Mouse (Mus musculus) neural tube, embryonic 11.5 days (tissue): ENCODE measurements at regions not wholly inside any gene's neighbourhood (a gene's known extent, or its start where the extent isn't known, plus 50 kb on each side); places are given as distances from the start of the nearest gene placed in this dataset.
A peak's percentile ranks its signal among the peaks of the same experiment; 100 is the strongest.

Source experiments
- ATAC-seq: fragments of 200-750 bp; cut with Nextera tagmentation; 2 replicates; pipeline ENCODE4 v1.8.0; 2017; ENCODE audit warnings: moderate number of reproducible peaks, mild to moderate bottlenecking, moderate TSS enrichment, moderate library complexity; ENCODE audit not compliant: insufficient read depth, low FRiP score, low TSS enrichment
- DNase-seq: peaks from one replicate; pipeline ENCODE4 v3.0.0-alpha.2; 2015; ENCODE audit warnings: low spot score
- H3K27ac ChIP-seq: fragments of 300-500 bp; sonication (generic); 2 replicates; pipeline ENCODE4 v1.5.1; 2014; ENCODE audit warnings: low read depth, mild to moderate bottlenecking, low read length
- H3K27me3 ChIP-seq: fragments of 300-500 bp; sonication (generic); 2 replicates; pipeline ENCODE4 v1.6.1; 2014; ENCODE audit warnings: mild to moderate bottlenecking, low read length, mixed read lengths; ENCODE audit not compliant: control insufficient read depth, insufficient read depth
- H3K36me3 ChIP-seq: fragments of 300-500 bp; sonication (generic); 2 replicates; pipeline ENCODE4 v1.6.1; 2014; ENCODE audit warnings: mild to moderate bottlenecking, low read length, moderate library complexity, mixed read lengths; ENCODE audit not compliant: control insufficient read depth, insufficient read depth
- H3K4me1 ChIP-seq: fragments of 300-500 bp; sonication (generic); 2 replicates; pipeline ENCODE4 v1.6.1; 2014; ENCODE audit warnings: low read length, mixed read lengths; ENCODE audit not compliant: control insufficient read depth, insufficient read depth
- H3K4me2 ChIP-seq: fragments of 300-500 bp; sonication (generic); 2 replicates; pipeline ENCODE4 v1.6.1; 2014; ENCODE audit warnings: low read depth, mild to moderate bottlenecking, moderate library complexity
- H3K4me3 ChIP-seq: fragments of 300-500 bp; sonication (generic); 2 replicates; pipeline ENCODE4 v1.5.1; 2014; ENCODE audit warnings: low read depth, low read length
- H3K9ac ChIP-seq: fragments of 300-500 bp; sonication (generic); 2 replicates; pipeline ENCODE4 v1.6.1; 2014; ENCODE audit warnings: mild to moderate bottlenecking, low read length
- H3K9me3 ChIP-seq: fragments of 300-500 bp; sonication (generic); 2 replicates; pipeline ENCODE4 v1.6.1; 2016; ENCODE audit warnings: low read length; ENCODE audit not compliant: control insufficient read depth
- WGBS: fragments of 180-500 bp; shearing (Covaris S2); extraction: QIAGEN DNeasy Blood & Tissue Kit; methylation state at CpG from one replicate; pipeline ENCODE4 v1.1.7; 2014; 5-methylcytosine and 5-hydroxymethylcytosine counted together

DNA sequence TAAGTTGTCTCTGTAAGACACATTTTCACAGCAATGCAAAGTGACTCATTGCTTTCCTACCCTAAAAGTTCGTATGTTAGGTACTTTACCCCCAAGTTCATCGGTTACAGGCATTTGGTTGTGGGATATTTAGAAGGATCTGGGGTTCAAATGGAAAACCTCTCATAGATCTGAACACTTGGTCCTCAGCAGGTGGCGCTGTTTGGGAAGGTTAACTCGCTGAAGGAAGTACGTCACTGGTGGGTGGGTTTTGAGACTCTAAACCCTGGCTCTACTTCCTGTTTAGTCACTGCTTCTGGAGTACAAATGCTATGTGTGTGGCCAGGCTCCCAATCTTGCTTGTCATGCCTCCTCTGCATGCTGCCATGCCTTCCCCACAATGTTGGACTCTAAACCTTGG is 284.0 kb upstream of the Castor2 start:
- H3K27me3 ChIP-seq = no peaks in the 10 kb centered on the region
- DNase-seq = no peak
- 82% methylated on average over 5 of the region's 5 CpGs for WGBS

DNA sequence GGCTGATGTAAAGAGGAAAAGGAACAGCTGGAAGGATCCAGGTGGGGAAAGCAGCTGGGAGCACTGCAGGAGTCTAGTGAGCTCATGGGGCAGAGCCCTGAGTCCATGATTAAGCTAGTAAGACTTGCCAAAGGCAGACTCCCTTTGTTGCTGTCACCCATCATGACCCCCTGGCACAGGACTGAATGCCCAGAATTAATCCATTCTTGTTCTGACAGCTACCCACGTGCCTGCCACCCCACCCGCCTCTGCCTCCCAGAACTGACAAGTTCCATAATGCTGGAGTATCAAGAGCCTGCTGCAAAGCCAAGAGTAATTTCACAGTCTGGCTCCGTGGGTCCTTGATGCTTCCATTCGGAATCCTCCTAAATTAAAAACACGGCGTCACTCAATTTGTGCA is 285.1 kb upstream of the Castor2 start:
- H3K27me3 ChIP-seq = no peaks in the 10 kb centered on the region

More for the DNA sequence above, 284.0 kb upstream of the Castor2 start:
- Histone ChIP-seq H3K4me2 (no peak overlapping the region), H3K9me3 (no peaks in the 10 kb centered on the region), H3K36me3 (no peaks in the 10 kb centered on the region), H3K4me1 (no peaks in the 10 kb centered on the region), H3K9ac (no peak overlapping the region), H3K4me3 (no peak overlapping the region), H3K27ac (no peak overlapping the region)
- ATAC-seq = no peak

DNA sequence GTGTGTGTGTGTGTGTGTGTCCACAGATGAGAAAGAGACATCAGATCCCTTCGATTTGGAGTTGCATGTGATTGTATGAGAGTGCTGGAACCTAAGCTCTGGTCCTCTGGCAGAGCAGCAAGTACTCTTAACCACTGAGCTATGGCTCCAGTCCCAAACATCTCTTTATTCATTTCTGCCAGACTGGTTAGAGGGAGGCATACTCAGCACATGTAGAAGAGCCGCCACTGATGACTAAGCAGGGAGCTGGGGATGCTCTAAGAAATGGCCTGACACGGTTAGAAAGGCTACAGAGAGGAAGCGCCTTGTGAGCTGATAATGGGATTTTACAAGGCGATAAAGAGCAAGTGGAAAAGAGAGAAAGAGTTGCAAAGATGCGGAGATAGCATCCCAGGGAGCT is 287.3 kb upstream of the Castor2 start:
- Histone ChIP-seq H3K4me3 (no peak overlapping the region), H3K27ac (no peak overlapping the region), H3K36me3 (no peaks in the 10 kb centered on the region), H3K9ac (no peak overlapping the region), H3K4me1 (no peaks in the 10 kb centered on the region), H3K9me3 (no peaks in the 10 kb centered on the region), H3K4me2 (no peak overlapping the region), H3K27me3 (no peaks in the 10 kb centered on the region)
- ATAC-seq = no peak
- WGBS = 79% methylated on average over 6 of the region's 6 CpGs
- DNase-seq = no peak

More for the DNA sequence above, 285.1 kb upstream of the Castor2 start:
- ATAC-seq = no peak
- Histone ChIP-seq H3K9ac (no peak overlapping the region), H3K27ac (no peak overlapping the region), H3K36me3 (no peaks in the 10 kb centered on the region), H3K9me3 (no peaks in the 10 kb centered on the region), H3K4me1 (no peaks in the 10 kb centered on the region), H3K4me3 (no peak overlapping the region), H3K4me2 (no peak overlapping the region)
- WGBS = 64% methylated on average over 6 of the region's 6 CpGs
- DNase-seq = no peak

DNA sequence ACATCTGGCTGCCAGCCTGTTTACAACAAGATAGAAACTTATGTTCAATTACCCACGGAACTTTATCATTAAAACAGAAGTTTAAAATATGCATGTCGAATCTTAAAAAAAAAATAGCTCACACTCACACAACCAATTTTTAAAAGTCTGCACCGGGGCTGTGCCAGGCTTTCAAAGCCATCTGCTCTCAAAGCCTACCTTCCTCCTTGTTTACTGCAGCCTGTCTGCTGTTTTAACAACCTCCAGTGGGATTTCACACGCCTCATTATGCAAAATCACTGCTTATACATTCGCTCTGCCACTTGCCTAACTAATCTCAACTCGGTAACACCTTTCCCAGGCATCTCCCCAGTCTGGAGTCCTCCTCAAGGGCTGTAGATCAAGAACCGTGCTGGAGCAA is 292.6 kb upstream of the Castor2 start:
- no peak overlapping the region for H3K4me3 ChIP-seq
- H3K9ac ChIP-seq = no peak overlapping the region
- ATAC-seq (no peak), DNase-seq (no peak)
- no peaks in the 10 kb centered on the region for H3K4me1 ChIP-seq
- H3K4me2 ChIP-seq = no peak overlapping the region
- H3K27ac ChIP-seq = no peak overlapping the region
- 41% methylated on average over 7 of the region's 7 CpGs for WGBS
- no peaks in the 10 kb centered on the region for H3K9me3 ChIP-seq
- H3K36me3 ChIP-seq = no peaks in the 10 kb centered on the region
- no peaks in the 10 kb centered on the region for H3K27me3 ChIP-seq

DNA sequence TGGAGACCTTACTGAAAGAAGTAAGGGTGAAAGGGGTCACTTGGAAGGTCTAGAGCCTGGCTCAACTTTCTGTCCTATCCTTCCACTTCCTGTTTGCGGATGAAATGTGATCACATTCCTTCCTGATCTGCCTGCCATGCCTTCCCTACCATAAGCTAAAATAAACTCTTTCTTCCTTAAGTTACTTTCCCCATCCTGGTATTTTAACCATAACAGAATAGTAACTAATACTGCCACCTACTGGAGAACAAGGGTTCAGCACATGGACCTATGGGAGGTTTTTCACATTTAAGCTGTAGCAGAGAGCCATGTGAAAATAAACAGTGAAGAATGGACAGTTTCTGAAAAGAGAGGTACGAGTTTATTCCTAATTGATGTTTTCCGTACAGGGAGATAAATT is 297.5 kb upstream of the Castor2 start:
- 77% methylated on average over 3 of the region's 3 CpGs for WGBS
- Histone ChIP-seq H3K36me3 (no peaks in the 10 kb centered on the region), H3K4me2 (no peak overlapping the region), H3K27me3 (no peaks in the 10 kb centered on the region), H3K4me1 (no peaks in the 10 kb centered on the region), H3K4me3 (no peak overlapping the region), H3K9me3 (no peaks in the 10 kb centered on the region), H3K27ac (no peak overlapping the region), H3K9ac (no peak overlapping the region)
- DNase-seq = no peak
- ATAC-seq = no peak

DNA sequence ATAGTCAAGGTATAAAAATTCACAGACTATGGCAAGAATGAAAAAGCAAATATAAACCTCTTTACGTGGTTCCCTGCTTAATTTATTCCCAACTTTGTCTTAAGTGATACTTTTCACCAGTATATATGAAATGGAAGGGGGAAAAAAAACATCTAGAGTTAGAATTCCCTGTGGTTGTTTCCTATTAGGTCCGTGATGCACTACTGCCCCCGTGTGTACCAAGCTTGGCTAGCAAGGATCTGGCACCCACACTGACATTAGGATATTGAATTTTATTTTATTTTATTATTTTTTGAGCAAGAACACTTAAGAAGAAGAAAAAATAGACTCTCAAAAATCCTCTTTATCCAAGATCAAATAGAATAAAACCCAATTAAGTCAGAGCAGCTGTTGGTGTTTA is 303.9 kb upstream of the Castor2 start:
- ATAC-seq = no peak
- Histone ChIP-seq H3K4me1 (no peaks in the 10 kb centered on the region), H3K36me3 (no peaks in the 10 kb centered on the region), H3K4me3 (no peak overlapping the region), H3K27ac (no peak overlapping the region), H3K27me3 (no peaks in the 10 kb centered on the region), H3K9ac (no peak overlapping the region), H3K4me2 (no peak overlapping the region), H3K9me3 (no peaks in the 10 kb centered on the region)
- 39% methylated on average over 3 of the region's 3 CpGs for WGBS
- DNase-seq = peak; percentile 67

DNA sequence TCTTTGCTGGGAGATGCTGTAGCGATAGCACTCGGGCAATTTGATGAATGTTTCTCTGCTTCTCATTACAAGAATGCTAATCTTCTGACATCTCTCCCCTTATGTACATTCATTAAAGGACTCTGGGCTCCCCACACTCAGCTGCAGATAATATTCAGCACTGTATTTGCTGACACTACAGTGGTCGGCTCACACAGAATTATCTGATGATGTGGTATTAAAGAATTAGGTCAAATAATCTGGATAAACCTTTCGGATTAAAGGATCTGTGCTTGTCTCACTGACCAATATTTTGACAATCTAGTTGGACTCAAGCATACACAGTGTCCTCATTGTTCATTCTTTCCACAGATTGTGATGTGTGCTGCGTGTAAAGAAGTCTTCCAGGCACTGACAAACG is 308.8 kb upstream of the Castor2 start:
- H3K9me3 ChIP-seq = no peaks in the 10 kb centered on the region

DNA sequence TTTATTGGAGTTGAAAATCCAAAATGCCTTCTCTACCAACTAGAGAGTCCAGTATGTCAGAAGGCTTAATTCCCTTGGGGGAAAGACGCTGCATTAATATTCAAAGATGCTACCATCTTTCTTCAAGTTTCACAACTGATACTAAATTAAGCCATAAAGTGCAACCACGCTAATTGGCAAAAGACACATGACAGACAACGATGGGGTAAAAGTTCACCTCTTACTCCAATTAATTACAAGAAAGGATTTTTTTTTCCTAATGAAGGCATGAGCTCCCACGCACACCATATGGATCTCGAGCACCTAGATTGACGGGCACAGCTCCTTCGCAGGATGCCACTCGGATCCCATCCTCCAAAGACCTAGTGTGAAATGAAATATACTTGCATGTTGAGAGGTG is 311.5 kb upstream of the Castor2 start:
- Histone ChIP-seq H3K4me2 (no peak overlapping the region), H3K9me3 (no peaks in the 10 kb centered on the region), H3K4me1 (no peaks in the 10 kb centered on the region), H3K9ac (no peak overlapping the region), H3K27me3 (no peaks in the 10 kb centered on the region), H3K27ac (no peak overlapping the region), H3K36me3 (no peaks in the 10 kb centered on the region), H3K4me3 (no peak overlapping the region)
- DNase-seq (no peak), ATAC-seq (no peak)
- 83% methylated on average over 8 of the region's 8 CpGs for WGBS

More for the DNA sequence above, 308.8 kb upstream of the Castor2 start:
- ATAC-seq = no peak
- Histone ChIP-seq H3K27me3 (no peaks in the 10 kb centered on the region), H3K9ac (no peak overlapping the region), H3K36me3 (no peaks in the 10 kb centered on the region), H3K4me2 (no peak overlapping the region), H3K4me3 (no peak overlapping the region), H3K4me1 (no peaks in the 10 kb centered on the region), H3K27ac (no peak overlapping the region)
- no peak for DNase-seq
- 74% methylated on average over 6 of the region's 6 CpGs for WGBS

DNA sequence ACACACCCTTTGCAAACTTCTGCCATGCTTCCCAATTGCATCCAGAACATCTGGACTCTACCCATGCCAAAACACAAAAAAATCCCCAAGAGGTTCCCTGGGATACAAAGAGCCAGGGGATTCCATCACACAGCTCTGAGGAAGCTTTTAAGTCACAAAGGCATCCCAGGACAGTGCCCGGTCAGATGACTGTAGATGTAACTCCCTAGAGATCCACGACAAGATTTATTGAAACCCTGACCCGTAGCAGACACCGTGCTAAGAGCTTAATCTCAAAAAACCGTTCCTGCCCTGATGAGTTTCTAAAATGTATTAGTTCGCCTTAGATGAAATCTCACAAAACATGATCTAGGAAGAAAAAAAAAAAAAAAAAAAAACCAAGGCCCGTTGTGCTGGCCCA is 312.0 kb upstream of the Castor2 start:
- WGBS = 57% methylated on average over 7 of the region's 7 CpGs
- Histone ChIP-seq H3K27me3 (no peaks in the 10 kb centered on the region), H3K4me1 (no peaks in the 10 kb centered on the region), H3K27ac (no peak overlapping the region), H3K9ac (no peak overlapping the region), H3K9me3 (no peaks in the 10 kb centered on the region), H3K4me3 (no peak overlapping the region), H3K4me2 (no peak overlapping the region), H3K36me3 (no peaks in the 10 kb centered on the region)
- no peak for DNase-seq
- no peak for ATAC-seq
